Mouse (Mus musculus) kidney, adult 9 months (tissue): ENCODE results near the gene Ifi214.
"Not testable (repeated sequence)": the region's sequence is repeated elsewhere in the genome, so short reads cannot be mapped to it uniquely, and the experiment has no call there.

Experiments
- DNase-seq: peaks from one replicate; pipeline ENCODE4 v3.0.0; 2022

Gene Ifi214

DNA sequence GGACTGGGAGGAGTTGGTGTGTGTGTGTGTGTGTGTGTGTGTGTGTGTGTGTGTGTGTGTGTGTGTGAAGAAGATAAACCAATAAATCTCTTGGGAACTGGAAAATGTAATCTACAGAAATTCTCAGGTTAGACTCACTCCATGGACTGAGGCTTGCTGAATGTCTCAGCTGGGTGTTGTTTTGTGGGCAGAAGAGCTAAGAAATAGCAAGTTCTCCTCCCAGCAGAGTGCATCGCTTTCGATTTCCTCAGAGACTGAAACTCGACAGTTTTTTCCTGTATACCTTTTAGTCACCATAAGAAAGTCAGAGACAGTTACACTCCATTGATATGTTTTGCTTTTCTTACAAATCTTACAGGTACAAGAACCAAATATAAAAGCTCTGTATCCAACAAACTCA, at the start of gene Ifi214:
Gene Ifi214, minus strand, starts transcription at position 167 of the 400 bp plus-strand sequence.
- DNase-seq: not testable (repeated sequence)

- no peak for DNase-seq
These were observed 44.3 kb upstream of the Ifi214 start for GRCm38 (mm10) chr1:173579921-173580585.

- no peak for DNase-seq
These were observed 43.3 kb upstream of the Ifi214 start for GRCm38 (mm10) chr1:173579079-173579478.

- DNase-seq: not testable (repeated sequence)
These were observed 14.8 kb upstream of the Ifi214 start for GRCm38 (mm10) chr1:173550491-173551050.

- DNase-seq: not testable (repeated sequence)
These were observed 13.0 kb upstream of the Ifi214 start for GRCm38 (mm10) chr1:173548798-173549197.

- no peak for DNase-seq
These were observed 14.3 kb downstream of the Ifi214 start for GRCm38 (mm10) chr1:173521452-173521851.

- DNase-seq: not testable (repeated sequence)
These were observed 25.2 kb downstream of the Ifi214 start for GRCm38 (mm10) chr1:173510595-173510994.

DNA sequence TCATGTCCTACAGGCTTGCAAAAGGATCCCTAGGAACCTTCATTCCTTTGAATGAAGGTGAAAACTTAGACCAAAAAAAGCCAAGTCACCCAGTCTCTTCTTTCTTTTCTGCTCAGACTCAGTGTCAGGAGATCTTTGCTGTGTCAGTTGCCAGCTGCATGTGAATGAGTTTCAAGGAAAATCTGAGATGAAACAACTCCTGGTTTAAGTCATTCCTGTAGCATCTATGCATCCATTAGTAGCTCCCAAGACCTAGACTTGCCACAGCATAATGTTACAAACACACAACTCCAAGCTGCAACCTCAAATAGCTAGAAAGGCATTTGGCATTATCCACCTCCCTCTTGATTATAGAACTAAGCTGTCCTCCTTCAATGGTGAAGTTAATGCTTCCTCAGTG, 44.3 kb downstream of the Ifi214 start:
- DNase-seq: not testable (repeated sequence)

DNA sequence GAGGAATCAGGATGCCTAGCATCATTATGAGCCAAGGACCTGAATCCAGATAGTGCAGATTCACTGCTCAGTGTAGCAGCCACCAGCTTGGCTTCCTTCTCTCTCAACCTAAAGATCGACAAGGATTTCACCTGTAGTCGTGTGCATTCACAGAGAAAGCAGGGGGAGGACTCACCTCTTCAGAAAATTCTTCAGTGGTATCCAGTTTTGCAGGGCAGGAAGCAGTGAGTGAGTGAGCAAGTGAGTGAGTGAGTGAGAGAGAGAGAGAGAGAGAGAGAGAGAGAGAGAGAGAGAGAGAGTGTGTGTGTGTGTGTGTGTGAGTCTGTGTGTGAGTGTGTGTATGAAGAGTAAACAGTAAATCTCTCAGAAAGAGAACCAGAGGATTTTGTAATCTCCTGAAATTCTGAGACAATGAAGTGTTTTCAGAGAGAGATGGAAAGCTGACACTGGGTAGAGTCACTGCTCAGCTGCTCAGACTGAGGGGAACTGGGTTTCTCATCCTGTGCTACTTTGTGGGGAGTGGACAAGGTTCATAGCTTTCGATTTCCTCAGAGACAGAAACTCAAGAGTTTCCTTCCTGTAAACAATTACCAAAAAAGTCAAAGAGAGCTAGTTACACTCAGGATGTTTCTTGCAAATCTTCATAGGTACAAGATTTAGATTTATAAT, 44.8 kb downstream of the Ifi214 start, which contains the start of gene Ifi206:
Gene Ifi206, minus strand, starts transcription at position 230 of the 669 bp plus-strand sequence.
- DNase-seq: not testable (repeated sequence)

- not testable (repeated sequence) for DNase-seq
These were observed 54.6 kb downstream of the Ifi214 start for GRCm38 (mm10) chr1:173481182-173481574.

DNA sequence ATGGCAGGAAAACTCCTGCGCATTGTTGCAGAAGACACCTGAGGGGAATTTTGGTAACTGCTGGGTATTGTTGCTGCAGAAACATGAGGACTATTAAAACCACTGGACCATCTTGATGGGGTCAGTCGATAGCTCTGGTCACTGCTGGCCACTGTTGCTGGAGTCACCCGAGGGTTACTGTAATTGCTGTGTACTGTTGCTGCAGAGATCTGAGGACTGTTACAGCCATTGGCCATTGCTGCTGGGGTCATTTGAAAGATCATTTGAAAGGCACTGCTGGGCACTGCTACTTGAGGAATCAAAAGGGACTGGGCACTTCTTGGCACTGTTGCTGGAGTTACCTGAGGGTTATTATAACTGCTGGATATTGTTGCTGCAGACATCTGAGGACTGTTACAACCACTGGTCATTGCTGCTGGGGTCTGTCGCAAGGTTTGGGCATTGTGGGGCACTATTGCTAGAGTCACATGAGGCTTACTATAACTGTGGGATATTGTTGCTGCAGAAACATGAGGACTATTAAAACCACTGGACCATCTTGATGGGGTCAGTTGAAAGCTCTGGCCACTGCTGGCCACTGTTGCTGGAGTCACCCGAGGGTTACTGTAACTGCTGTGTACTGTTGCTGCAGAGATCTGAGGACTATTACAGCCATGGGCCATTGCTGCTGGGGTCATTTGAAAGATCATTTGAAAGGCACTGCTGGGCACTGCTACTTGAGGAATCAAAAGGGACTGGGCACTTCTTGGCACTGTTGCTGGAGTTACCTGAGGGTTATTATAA, 55.2 kb downstream of the Ifi214 start:
- DNase-seq: peak; percentile 11
